ENCODE assay signal across 24 mouse cellular contexts in the genomic region with DNA sequence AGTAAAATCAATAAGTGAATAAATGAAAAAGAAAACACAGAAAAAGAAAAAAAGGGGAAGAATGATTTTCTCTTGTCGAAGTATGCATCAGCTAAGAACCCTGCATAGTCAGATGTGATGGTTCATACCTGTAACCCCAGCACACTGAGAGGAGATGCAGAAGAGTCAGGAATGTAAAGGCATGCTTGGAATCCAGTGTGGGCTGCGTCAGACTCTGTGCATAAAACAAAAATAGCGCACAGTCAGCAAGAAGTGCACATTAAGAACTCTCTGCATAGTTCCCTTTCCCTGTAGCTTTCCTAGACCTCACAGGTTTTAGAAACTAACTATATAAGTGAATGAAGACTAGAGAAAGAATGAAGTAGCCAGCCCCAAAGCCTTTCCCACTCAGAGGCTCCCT.
"Had no signal": no experiment of that assay in that cellular context is flagged by ENCODE, and none has a peak within 500 bp of the region (broad histone marks: within the 10 kb centered on the region; RNA-seq: fewer than 3 reads in every experiment).

No protein-coding gene starts in this region.

- ATAC-seq: hindbrain, postnatal 0 days; intestine, embryonic 16.5 days; liver, embryonic 12.5 days had no signal

- H3K27me3 ChIP-seq: heart, embryonic 13.5 days; heart, embryonic 15.5 days; hindbrain, embryonic 13.5 days; hindbrain, embryonic 15.5 days; limb, embryonic 13.5 days; limb, embryonic 15.5 days; liver, embryonic 12.5 days had no signal

- DNase-seq: gastrocnemius, postnatal 14 days; gastrocnemius, postnatal 36 days; heart, adult 11 months; heart, adult 2 months; heart, postnatal 14 days; heart, postnatal 36 days; kidney, adult 11 months; kidney, adult 8-10 months; kidney, postnatal 10 days; kidney, postnatal 36 days; layer of hippocampus, adult 9-11 months; layer of hippocampus, postnatal 36 days; left cerebral cortex, postnatal 4 days had no signal

- H3K36me3 ChIP-seq: heart, embryonic 13.5 days; heart, embryonic 15.5 days; hindbrain, embryonic 13.5 days; hindbrain, embryonic 15.5 days; limb, embryonic 13.5 days; limb, embryonic 15.5 days; liver, embryonic 12.5 days had no signal

- H3K9ac ChIP-seq: heart, embryonic 13.5 days; heart, embryonic 15.5 days; hindbrain, embryonic 13.5 days; hindbrain, embryonic 15.5 days; limb, embryonic 13.5 days; limb, embryonic 15.5 days; liver, embryonic 12.5 days; liver, embryonic 14.5 days had no signal

- H3K9me3 ChIP-seq: heart, embryonic 13.5 days; heart, embryonic 15.5 days; hindbrain, embryonic 13.5 days; hindbrain, embryonic 15.5 days; limb, embryonic 13.5 days; limb, embryonic 15.5 days; liver, embryonic 12.5 days had no signal

- H3K27ac ChIP-seq: heart, adult 2 months; heart, embryonic 13.5 days; heart, embryonic 15.5 days; hindbrain, embryonic 13.5 days; hindbrain, embryonic 15.5 days; hindbrain, postnatal 0 days; limb, embryonic 13.5 days; limb, embryonic 15.5 days; liver, embryonic 12.5 days; liver, embryonic 14.5 days had no signal

- H3K4me3 ChIP-seq: heart, adult 2 months; heart, embryonic 13.5 days; heart, embryonic 15.5 days; hindbrain, embryonic 13.5 days; hindbrain, embryonic 15.5 days; limb, embryonic 13.5 days; limb, embryonic 15.5 days; liver, embryonic 12.5 days had no signal

- H3K4me2 ChIP-seq: heart, embryonic 11.5 days; heart, embryonic 13.5 days; heart, embryonic 15.5 days; hindbrain, embryonic 13.5 days; hindbrain, embryonic 15.5 days; limb, embryonic 13.5 days; limb, embryonic 15.5 days; liver, embryonic 12.5 days had no signal

- H3K4me1 ChIP-seq: heart, embryonic 13.5 days; heart, embryonic 15.5 days; hindbrain, embryonic 13.5 days; hindbrain, embryonic 15.5 days; limb, embryonic 13.5 days; limb, embryonic 15.5 days; liver, embryonic 12.5 days had no signal
